Mouse (Mus musculus) ES-Bruce4 (cell line): ENCODE measurements around the gene 9530068E07Rik. TPM values are rescaled to one million over a fixed set of nuclear protein-coding genes. Genes with fewer than 3 reads are reported as not detected.

Source experiments
- H3K27ac ChIP-seq: 2 replicates; pipeline ENCODE4 v1.5.1; 2012; ENCODE audit warnings: low read length, inconsistent platforms; ENCODE audit not compliant: insufficient read depth
- H3K27me3 ChIP-seq: 2 replicates; pipeline ENCODE4 v1.6.1; 2012; ENCODE audit warnings: mild to moderate bottlenecking, low read length, inconsistent platforms; ENCODE audit not compliant: control insufficient read depth, poor library complexity, insufficient read depth, severe bottlenecking
- H3K36me3 ChIP-seq: 2 replicates; pipeline ENCODE4 v1.6.1; 2012; ENCODE audit warnings: inconsistent platforms, mild to moderate bottlenecking, low read length, moderate library complexity; ENCODE audit not compliant: control insufficient read depth, poor library complexity, insufficient read depth, severe bottlenecking
- H3K4me1 ChIP-seq: one replicate; pipeline ENCODE4 v1.8.1; 2011; ENCODE audit warnings: low read length; ENCODE audit not compliant: control insufficient read depth, insufficient read depth
- H3K4me3 ChIP-seq: 2 replicates; pipeline ENCODE4 v1.5.1; 2011; ENCODE audit warnings: low read depth, mild to moderate bottlenecking, low read length
- H3K9ac ChIP-seq: 2 replicates; pipeline ENCODE4 v1.6.1; 2012; ENCODE audit warnings: low read depth, mild to moderate bottlenecking, inconsistent platforms; ENCODE audit not compliant: poor library complexity, severe bottlenecking
- H3K9me3 ChIP-seq: replicated peaks from 2 replicates; pipeline ENCODE4 v1.6.1; 2012; ENCODE audit warnings: mild to moderate bottlenecking, low read length, inconsistent platforms; ENCODE audit not compliant: control insufficient read depth, poor library complexity, insufficient read depth, severe bottlenecking
- CTCF ChIP-seq: IDR thresholded peaks from one replicate; pipeline ENCODE4 v1.8.1; 2011; ENCODE audit warnings: low read depth, low read length
- EP300 ChIP-seq: IDR thresholded peaks from 2 replicates; pipeline ENCODE4 v1.6.1; 2011; ENCODE audit warnings: low read depth, low read length; ENCODE audit not compliant: insufficient read depth
- POLR2A ChIP-seq: IDR thresholded peaks from one replicate; pipeline ENCODE4 v1.8.1; 2011; ENCODE audit warnings: low read length; ENCODE audit not compliant: insufficient read depth
- polyA plus RNA-seq: library from polyadenylated mRNA; stranded (reverse); fragments of >200 nt; gene quantifications from 2 replicates; pipeline ENCODE4 v1.2.4, GENCODE M21; 2011; ENCODE audit warnings: low read depth; ENCODE audit not compliant: missing spikeins, insufficient read depth, insufficient read length

Gene 9530068E07Rik
- 53.7 and 54.9 TPM in 2 replicates for polyA plus RNA-seq

- Histone ChIP-seq H3K9me3 (no peaks in the 10 kb centered on the region), H3K36me3 (0 out of 2 replicates have a peak, but pooled peaks cover 4% of the 10 kb centered on the region), H3K9ac (peak within 1 kb of the TSS; percentile 87), H3K27me3 (no peaks in the 10 kb centered on the region), H3K4me3 (peak within 1 kb of the TSS; percentile 83), H3K4me1 (no peaks in the 10 kb centered on the region), H3K27ac (peak within 1 kb of the TSS; percentile 42)
- TF ChIP-seq EP300 (0 out of 2 replicates have a peak, but pooled peaks have one; percentile 33), POLR2A (peak; percentile 30), CTCF (no peak)
These were observed at the start of gene 9530068E07Rik for GRCm38 (mm10) chr11:52395940-52396596. Gene 9530068E07Rik, plus strand, starts transcription at chr11:52396428.

GRCm38 (mm10) chr11:52346635-52347005, 49.6 kb upstream of the 9530068E07Rik start:
- H3K36me3 ChIP-seq, result no peaks in the 10 kb centered on the region
- no peaks in the 10 kb centered on the region for H3K27me3 ChIP-seq
- H3K9ac ChIP-seq, result peak overlapping the region; percentile 62
- TF ChIP-seq POLR2A, result no peak
- TF ChIP-seq EP300, result no peak
- no peak for TF ChIP-seq CTCF
- peaks cover 2% of the 10 kb centered on the region for H3K4me1 ChIP-seq
- H3K9me3 ChIP-seq, result no peaks in the 10 kb centered on the region
- peak overlapping the region; percentile 94 for H3K27ac ChIP-seq
- peak overlapping the region; percentile 79 for H3K4me3 ChIP-seq

GRCm38 (mm10) chr11:52348156-52348555, 48.1 kb upstream of the 9530068E07Rik start:
- Histone ChIP-seq H3K27ac (no peak overlapping the region), H3K4me1 (no peaks in the 10 kb centered on the region), H3K9me3 (no peaks in the 10 kb centered on the region), H3K27me3 (no peaks in the 10 kb centered on the region), H3K4me3 (no peak overlapping the region), H3K36me3 (no peaks in the 10 kb centered on the region), H3K9ac (no peak overlapping the region)
- TF ChIP-seq EP300 (no peak), POLR2A (no peak), CTCF (no peak)

- H3K4me1 ChIP-seq, result no peaks in the 10 kb centered on the region
- no peak overlapping the region for H3K9ac ChIP-seq
- peak; percentile 68 for TF ChIP-seq CTCF
- TF ChIP-seq POLR2A, result no peak
- H3K4me3 ChIP-seq, result no peak overlapping the region
- H3K36me3 ChIP-seq, result no peaks in the 10 kb centered on the region
- H3K27ac ChIP-seq, result no peak overlapping the region
- no peaks in the 10 kb centered on the region for H3K9me3 ChIP-seq
- no peaks in the 10 kb centered on the region for H3K27me3 ChIP-seq
These were observed 47.5 kb upstream of the 9530068E07Rik start for GRCm38 (mm10) chr11:52348724-52349123.

- H3K27me3 ChIP-seq, result no peaks in the 10 kb centered on the region
- no peak overlapping the region for H3K9ac ChIP-seq
- H3K9me3 ChIP-seq, result peaks cover 6% of the 10 kb centered on the region; the same call in 1 of the 2 replicates
- TF ChIP-seq CTCF (no peak), POLR2A (no peak), EP300 (no peak)
- H3K4me1 ChIP-seq, result no peaks in the 10 kb centered on the region
- H3K27ac ChIP-seq, result peak overlapping the region; percentile 45
- H3K4me3 ChIP-seq, result no peak overlapping the region
- H3K36me3 ChIP-seq, result no peaks in the 10 kb centered on the region
These were observed 45.3 kb upstream of the 9530068E07Rik start for GRCm38 (mm10) chr11:52350924-52351323.

GRCm38 (mm10) chr11:52352271-52352670, 44.0 kb upstream of the 9530068E07Rik start:
- no peak overlapping the region for H3K4me3 ChIP-seq
- peaks cover 17% of the 10 kb centered on the region for H3K9me3 ChIP-seq
- no peaks in the 10 kb centered on the region for H3K27me3 ChIP-seq
- no peaks in the 10 kb centered on the region for H3K4me1 ChIP-seq
- no peak for TF ChIP-seq CTCF
- no peaks in the 10 kb centered on the region for H3K36me3 ChIP-seq
- no peak overlapping the region for H3K27ac ChIP-seq
- no peak overlapping the region for H3K9ac ChIP-seq
